Mouse (Mus musculus): ENCODE measurements around the gene Klhdc9. TPM values are rescaled to one million over a fixed set of nuclear protein-coding genes. Genes with fewer than 3 reads are reported as not detected.

The Klhdc9 gene
- total RNA-seq (2021), result 1 to 10 TPM; 6.8 to 7.4 TPM
- long read RNA-seq, experiment 1, transcript Klhdc9-201 (4 exons, 1,558 nt), result major isoform, 7 of 8 reads
- long read RNA-seq, experiment 1, partial matches to known transcripts, result 0 of 8 reads
- long read RNA-seq, experiment 1, other reads (novel, unspliced or antisense), result 1 of 8 reads
- long read RNA-seq, experiment 2, transcript Klhdc9-201 (4 exons, 1,558 nt), result major isoform, 8 of 12 reads
- long read RNA-seq, experiment 2, partial matches to known transcripts, result 1 of 12 reads
- long read RNA-seq, experiment 2, other reads (novel, unspliced or antisense), result 3 of 12 reads

DNA sequence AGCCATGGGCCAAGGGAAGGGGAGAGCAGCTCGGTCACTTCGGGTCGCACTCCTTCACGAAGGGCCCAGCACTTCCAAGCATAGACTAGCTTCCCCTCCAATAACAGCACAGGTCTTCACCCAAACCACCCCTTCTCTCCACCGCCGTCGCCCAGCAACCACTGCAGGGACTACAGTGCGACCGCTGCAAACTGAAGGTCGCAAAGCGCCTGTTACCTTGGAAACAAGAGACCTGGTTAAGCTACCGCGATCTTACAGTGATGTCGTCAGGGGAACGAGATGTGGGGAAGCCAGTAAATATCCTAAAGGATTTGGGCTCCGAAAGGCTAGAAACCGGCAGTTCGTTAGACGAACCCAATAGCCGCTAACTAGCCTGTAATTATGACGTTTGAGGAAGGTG lies at the start of gene Klhdc9:
TSS of gene Klhdc9 (minus strand) at position 143 of the 400 bp plus-strand sequence.
- peak; percentile 90 to 92 for DNase-seq (ENCODE audit: low spot score in 2 of 2)

DNA sequence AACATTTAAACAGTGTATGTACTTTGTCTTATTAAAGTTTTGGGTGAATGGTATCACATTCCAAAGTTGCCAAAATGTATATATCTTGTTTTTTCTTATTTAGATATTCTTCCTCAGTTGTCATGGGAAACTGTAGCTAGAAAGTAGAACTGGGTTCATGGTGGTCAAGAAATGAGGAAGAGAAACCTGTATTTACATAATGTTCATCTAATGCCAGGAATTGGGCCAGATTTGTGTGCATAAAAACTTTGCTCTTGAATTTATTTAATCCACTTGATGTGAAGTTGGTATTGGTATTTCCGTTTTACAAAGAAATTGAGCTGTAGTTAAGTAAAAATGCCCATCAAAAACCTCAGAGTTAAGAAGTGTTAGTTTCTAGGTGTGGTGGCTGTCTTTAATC lies 49.6 kb upstream of the Klhdc9 start:
- no peak for DNase-seq (ENCODE audit: low spot score in 2 of 2)

- no peak for DNase-seq (ENCODE audit: low spot score in 2 of 2)
These were observed 46.7 kb upstream of the Klhdc9 start for GRCm38 (mm10) chr1:171407263-171407662.

DNA sequence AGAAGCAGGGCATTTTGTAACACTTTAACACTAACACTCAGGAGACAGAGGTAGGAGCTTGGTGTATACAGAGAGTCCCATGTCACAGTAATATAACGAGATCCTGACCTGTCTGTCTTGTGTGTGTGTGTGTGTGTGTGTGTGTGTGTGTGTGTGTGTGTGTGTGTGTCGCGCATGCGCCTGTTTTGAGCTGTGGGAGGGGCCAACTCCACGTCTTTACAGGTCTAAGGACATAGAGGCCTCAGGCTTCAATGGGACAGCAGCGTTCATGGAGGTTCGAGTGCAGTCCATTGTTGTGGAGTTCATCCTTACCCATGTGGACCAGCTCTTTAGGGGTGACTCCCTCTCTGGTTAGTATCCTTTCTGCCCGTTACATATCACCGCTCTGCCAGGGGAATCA lies 42.4 kb upstream of the Klhdc9 start:
- no peak for DNase-seq (ENCODE audit: low spot score in 2 of 2)

DNA sequence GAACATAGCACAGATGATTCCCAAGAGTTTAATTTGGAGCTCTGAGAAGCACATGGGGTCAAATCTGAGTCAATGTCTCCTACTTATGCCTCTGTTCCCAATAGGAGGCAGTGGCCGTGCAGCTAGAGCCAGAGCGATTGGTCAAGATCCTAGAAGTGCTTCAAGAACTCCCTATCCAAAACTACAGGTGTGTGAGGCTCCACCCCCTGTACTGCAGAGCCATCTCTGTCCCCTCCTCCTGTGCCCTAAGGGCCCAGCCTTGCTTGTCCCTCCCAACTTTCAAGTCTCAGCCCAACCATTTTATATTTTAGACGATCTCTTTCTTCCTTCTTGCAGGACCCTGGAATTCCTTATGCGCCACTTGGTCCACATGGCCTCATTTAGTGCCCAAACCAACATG lies 41.2 kb upstream of the Klhdc9 start:
- no peak for DNase-seq (ENCODE audit: low spot score in 2 of 2)

DNA sequence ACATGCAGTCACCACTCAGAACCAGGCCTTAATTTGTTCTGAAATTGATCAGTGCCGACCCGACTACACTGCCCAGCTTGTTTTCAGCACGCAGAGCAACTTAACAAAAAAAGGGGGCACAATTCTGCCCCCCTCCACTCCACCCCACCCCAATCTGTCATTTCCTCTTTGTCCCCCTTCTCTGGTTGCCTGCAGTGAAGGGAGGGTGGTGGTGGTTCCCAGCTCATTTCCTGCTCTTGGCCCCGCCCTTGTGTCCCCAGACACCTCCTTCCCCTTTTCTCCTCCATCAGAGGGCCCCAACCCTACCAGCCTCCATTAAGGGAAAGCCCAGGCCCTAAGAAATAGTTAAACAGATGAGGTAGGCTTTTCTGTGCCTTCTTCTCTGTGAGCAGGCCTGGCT lies 29.5 kb upstream of the Klhdc9 start:
- DNase-seq (ENCODE audit: low spot score in 2 of 2), result no peak

GRCm38 (mm10) chr1:171388376-171389102 lies 27.9 kb upstream of the Klhdc9 start, which contains the start of gene Arhgap30:
Gene Arhgap30, plus strand, starts transcription at chr1:171388954.
- DNase-seq (ENCODE audit: low spot score in 2 of 2), result no peak

- no peak for DNase-seq (ENCODE audit: low spot score in 2 of 2)
These were observed 26.5 kb upstream of the Klhdc9 start for GRCm38 (mm10) chr1:171387099-171387498.

- no peak for DNase-seq (ENCODE audit: low spot score in 2 of 2)
These were observed 24.6 kb upstream of the Klhdc9 start for GRCm38 (mm10) chr1:171385171-171385570.

GRCm38 (mm10) chr1:171384361-171384760 lies 23.8 kb upstream of the Klhdc9 start:
- DNase-seq (ENCODE audit: low spot score in 2 of 2), result no peak

DNA sequence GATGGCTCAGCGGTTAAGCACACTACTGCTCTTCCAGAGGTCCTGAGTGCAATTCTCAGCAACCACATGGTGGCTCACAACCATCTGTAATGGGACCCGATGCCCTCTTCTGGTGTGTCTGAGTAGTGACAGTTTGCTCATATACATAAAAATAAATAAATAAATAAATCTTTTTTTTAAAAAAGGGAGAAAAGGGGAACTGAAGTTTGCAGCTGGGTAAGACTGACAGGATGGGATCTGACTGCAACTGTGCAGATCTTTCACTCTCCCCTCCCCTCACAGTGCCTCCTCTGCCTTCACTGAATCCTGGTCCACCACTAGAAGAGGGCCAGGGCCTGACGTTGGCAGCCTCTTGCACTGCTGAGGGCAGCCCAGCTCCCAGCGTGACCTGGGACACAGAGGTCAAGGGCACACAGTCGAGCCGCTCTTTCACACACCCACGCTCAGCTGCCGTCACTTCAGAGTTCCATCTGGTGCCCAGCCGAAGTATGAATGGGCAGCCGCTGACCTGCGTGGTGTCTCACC lies 21.6 kb upstream of the Klhdc9 start:
- no peak for DNase-seq (ENCODE audit: low spot score in 2 of 2)

DNA sequence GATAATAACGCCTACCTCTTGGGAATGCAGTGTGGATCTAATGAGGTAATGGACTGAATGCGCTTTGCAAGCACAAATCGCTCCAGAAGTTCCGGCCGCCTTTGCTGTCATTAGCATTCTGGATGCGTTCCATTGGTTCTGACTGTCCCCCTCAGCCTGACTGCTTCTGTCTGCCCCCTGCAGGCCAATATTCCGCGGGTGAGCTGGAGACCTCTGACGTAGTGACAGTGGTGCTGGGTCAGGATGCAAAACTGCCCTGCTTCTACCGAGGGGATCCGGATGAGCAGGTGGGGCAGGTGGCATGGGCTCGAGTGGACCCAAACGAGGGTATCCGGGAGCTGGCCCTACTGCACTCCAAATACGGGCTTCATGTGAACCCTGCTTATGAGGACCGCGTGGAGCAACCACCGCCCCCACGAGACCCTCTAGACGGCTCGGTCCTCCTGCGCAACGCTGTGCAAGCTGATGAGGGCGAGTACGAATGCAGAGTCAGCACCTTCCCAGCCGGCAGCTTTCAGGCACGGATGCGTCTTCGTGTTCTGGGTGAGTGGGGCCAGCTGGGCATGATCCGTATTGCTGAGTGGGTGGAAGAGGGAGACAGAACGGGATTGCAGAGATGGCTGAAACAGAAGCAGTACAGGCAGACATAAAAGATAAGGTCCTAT lies 19.5 kb upstream of the Klhdc9 start:
- peak; percentile 70 to 80 for DNase-seq (ENCODE audit: low spot score in 2 of 2)

GRCm38 (mm10) chr1:171378298-171378697 lies 17.7 kb upstream of the Klhdc9 start:
- no peak for DNase-seq (ENCODE audit: low spot score in 2 of 2)

GRCm38 (mm10) chr1:171375646-171376097 lies 15.1 kb upstream of the Klhdc9 start:
- DNase-seq (ENCODE audit: low spot score in 2 of 2), result no peak

DNA sequence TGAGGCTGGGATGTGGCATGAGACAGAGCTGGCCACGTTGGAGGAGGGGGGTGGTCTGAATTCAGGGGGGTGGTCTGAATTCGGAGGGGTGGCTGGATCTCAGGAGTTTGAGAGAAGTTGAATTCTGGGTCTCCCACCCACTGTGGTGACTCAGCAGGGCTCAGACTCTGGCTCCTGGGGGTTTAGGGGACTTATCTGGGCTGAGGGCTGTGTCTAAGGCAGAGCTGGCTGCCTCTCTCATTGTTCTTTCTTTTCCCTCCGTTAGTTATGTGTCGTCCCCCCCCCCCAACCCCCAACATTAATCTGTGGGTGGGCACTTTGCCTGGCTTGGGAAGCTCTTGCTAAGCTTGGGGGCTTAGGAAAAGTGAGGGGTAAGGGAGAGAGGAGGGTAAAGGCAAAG lies 13.3 kb upstream of the Klhdc9 start:
- DNase-seq (ENCODE audit: low spot score in 2 of 2), result no peak

DNA sequence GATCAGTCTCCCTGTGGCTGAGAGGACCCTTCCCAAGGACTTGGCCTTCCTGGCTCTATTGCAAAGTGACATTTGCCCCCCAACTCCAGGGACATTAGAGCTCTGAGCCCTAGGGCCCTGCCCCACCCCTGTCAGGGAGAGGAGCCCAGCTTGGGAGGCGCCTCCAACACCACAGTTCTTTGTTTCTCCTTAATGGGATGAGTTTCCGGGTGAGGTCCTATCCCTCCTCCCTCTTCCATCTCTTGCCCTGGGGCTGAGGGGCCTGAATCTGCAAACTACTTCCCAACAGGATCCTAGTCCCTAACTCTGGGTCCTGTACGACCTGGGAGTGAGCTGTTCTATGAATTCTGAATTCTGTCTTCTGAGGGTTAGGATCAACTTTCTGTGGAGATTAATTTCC lies 12.3 kb upstream of the Klhdc9 start:
- no peak for DNase-seq (ENCODE audit: low spot score in 2 of 2)

GRCm38 (mm10) chr1:171369845-171370556 lies 9.4 kb upstream of the Klhdc9 start, which contains the start of gene Nectin4:
Gene Nectin4, plus strand, starts transcription at chr1:171370099.
- no peak for DNase-seq (ENCODE audit: low spot score in 2 of 2)

GRCm38 (mm10) chr1:171365934-171366333 lies 5.3 kb upstream of the Klhdc9 start:
- DNase-seq (ENCODE audit: low spot score in 2 of 2), result no peak

DNA sequence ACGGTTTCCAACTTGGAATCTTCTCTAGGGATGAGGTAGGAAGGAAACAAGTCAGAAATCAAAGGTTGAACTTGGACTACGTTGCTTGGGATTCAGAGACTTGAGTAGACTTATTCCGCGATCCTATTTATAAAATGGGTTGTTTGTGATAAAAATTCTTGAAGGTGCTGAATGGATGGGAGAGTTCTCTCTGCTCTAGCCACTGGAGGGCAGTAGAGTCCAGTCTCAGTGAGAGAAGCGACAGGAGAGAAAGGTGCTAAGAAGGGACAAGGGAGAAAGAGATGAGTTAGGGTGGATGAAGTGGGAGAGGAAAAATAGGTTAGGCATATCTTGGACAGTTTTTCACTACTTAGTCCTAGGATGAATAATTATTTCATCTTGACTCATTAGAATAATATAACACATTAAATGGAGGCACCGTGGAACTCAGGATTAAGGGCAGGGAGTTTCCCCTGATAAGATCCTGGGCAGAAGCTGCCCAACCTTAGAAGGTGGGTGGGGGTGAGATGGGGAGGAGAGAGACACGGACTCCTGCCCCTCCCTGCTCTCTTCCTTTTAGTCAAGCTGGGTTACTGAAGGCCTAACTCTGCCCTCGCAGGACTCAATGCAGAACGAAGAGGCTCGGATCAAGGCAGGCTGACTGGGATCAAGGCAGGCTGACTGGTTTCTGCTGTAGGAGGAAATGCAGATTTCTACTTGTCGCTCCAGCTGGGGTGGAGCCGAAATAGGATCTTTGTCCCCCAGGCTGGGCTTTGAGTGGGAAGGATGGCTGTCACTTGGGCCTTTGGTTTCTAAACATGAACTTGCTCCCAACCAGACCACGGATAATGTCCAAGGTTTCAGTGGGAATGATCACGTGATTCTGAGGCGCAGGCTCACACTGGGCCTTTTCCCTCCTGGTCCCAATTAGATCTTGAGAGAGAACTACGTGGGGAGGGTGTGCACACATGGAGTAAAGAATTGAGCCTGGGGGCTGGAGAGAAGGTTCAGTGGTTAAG lies 807 bp upstream of the Klhdc9 start:
- peak; percentile 61 to 87 for DNase-seq (ENCODE audit: low spot score in 2 of 2)

DNA sequence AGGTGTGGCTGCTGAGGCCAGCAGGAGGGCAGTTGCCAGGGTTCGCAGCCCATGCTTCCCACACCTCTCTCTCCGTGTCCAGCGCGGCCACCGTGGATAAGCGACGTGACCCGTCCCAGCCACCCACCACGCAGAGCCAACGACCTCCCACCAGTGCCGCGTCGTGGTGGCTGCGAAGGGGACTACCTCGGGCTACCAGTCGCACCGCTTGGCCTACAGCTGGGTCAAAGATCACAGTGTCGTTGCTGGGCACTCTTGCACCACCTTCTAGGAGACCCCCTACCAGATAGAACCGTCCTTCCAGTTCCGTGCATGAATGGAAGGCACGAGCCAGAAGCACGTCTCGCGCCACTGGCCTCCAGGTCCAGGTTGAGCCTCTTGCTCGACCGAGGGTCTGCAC lies 345 bp downstream of the Klhdc9 start:
- no peak for DNase-seq (ENCODE audit: low spot score in 2 of 2)
